Mouse (Mus musculus) spleen, adult 2 months (tissue): ENCODE data around the gene Vars. TPM values are rescaled to one million over a fixed set of nuclear protein-coding genes. Genes with fewer than 3 reads are reported as not detected.

Experiments
- DNase-seq, 2 experiments: peaks; one replicate each; pipeline versions ENCODE4 v3.0.0 to v3.0.0-alpha.2; 2012 to 2021; ENCODE audit warnings: low spot score in 2 of 2, low read depth in 1 of 2
- H3K27ac ChIP-seq: fragments of 200-500 bp; 2 replicates; pipeline ENCODE4 v1.5.1; 2012; ENCODE audit warnings: low read length, inconsistent platforms; ENCODE audit not compliant: insufficient read depth
- H3K27me3 ChIP-seq: fragments of 200-500 bp; 2 replicates; pipeline ENCODE4 v1.6.1; 2012; ENCODE audit warnings: mild to moderate bottlenecking, moderate library complexity, low read length, inconsistent platforms; ENCODE audit not compliant: control insufficient read depth, insufficient read depth
- H3K36me3 ChIP-seq: fragments of 200-500 bp; 2 replicates; pipeline ENCODE4 v1.6.1; 2012; ENCODE audit warnings: mild to moderate bottlenecking, low read length, inconsistent platforms; ENCODE audit not compliant: control insufficient read depth, insufficient read depth
- H3K4me1 ChIP-seq: fragments of 200-500 bp; 2 replicates; pipeline ENCODE4 v1.6.1; 2011; ENCODE audit warnings: inconsistent platforms; ENCODE audit not compliant: control insufficient read depth, insufficient read depth, insufficient read length
- H3K4me3 ChIP-seq: fragments of 200-500 bp; 2 replicates; pipeline ENCODE4 v1.5.1; 2011; ENCODE audit warnings: mild to moderate bottlenecking, inconsistent platforms; ENCODE audit not compliant: insufficient read depth, insufficient read length; ENCODE audit errors: extremely low read depth
- CTCF ChIP-seq: fragments of 200-500 bp; IDR thresholded peaks from 2 replicates; pipeline ENCODE4 v1.5.1; 2011; ENCODE audit warnings: mild to moderate bottlenecking, inconsistent platforms; ENCODE audit not compliant: insufficient read depth, insufficient read length, insufficient replicate concordance; ENCODE audit errors: extremely low read depth
- POLR2A ChIP-seq: fragments of 200-500 bp; IDR thresholded peaks from 2 replicates; pipeline ENCODE4 v1.6.1; 2011; ENCODE audit warnings: low read depth, low read length, inconsistent platforms
- WGBS: fragments of 180-500 bp; shearing (Covaris S2); methylation state at CpG from one replicate; pipeline ENCODE4 v1.1.7; 2018; 5-methylcytosine and 5-hydroxymethylcytosine counted together
- polyA plus RNA-seq: library from polyadenylated mRNA; depleted of rRNA; stranded (reverse); fragments of >200 nt; gene quantifications from 2 replicates; pipeline ENCODE4 v1.2.3, GENCODE M21; 2012

Vars gene
- polyA plus RNA-seq, 1 experiment = 489 TPM

GRCm38 (mm10) chr17:35016791-35017705, 16.3 kb downstream of the Vars start:
- WGBS = 70% methylated on average over 10 of the region's 10 CpGs
- no peak overlapping the region for H3K27ac ChIP-seq
- H3K36me3 ChIP-seq = peaks cover 42% of the 10 kb centered on the region
- DNase-seq = no peak
- no peak overlapping the region for H3K4me3 ChIP-seq
- peaks cover 13% of the 10 kb centered on the region for H3K4me1 ChIP-seq
- no peaks in the 10 kb centered on the region for H3K27me3 ChIP-seq
- no peak for TF ChIP-seq POLR2A
- no peak for TF ChIP-seq CTCF

- no peak for TF ChIP-seq CTCF
- TF ChIP-seq POLR2A = no peak
- H3K27ac ChIP-seq = no peak overlapping the region
- WGBS = 66% methylated on average over 14 of the region's 14 CpGs
- H3K36me3 ChIP-seq = peaks cover 36% of the 10 kb centered on the region
- H3K27me3 ChIP-seq = no peaks in the 10 kb centered on the region
- DNase-seq = no peak
- no peak overlapping the region for H3K4me3 ChIP-seq
- H3K4me1 ChIP-seq = peaks cover 13% of the 10 kb centered on the region
These were observed 16.9 kb downstream of the Vars start for GRCm38 (mm10) chr17:35017706-35018030.

GRCm38 (mm10) chr17:35018171-35018570, 17.4 kb downstream of the Vars start:
- no peak for DNase-seq
- Histone ChIP-seq H3K36me3 (peaks cover 31% of the 10 kb centered on the region), H3K27ac (no peak overlapping the region), H3K4me3 (no peak overlapping the region), H3K27me3 (no peaks in the 10 kb centered on the region), H3K4me1 (peaks cover 13% of the 10 kb centered on the region)
- 80% methylated on average over 3 of the region's 3 CpGs for WGBS
- TF ChIP-seq CTCF (no peak), POLR2A (no peak)

GRCm38 (mm10) chr17:35019894-35020293, 19.1 kb downstream of the Vars start:
- peaks cover 22% of the 10 kb centered on the region for H3K4me1 ChIP-seq

GRCm38 (mm10) chr17:35020551-35020950, 19.8 kb downstream of the Vars start:
- TF ChIP-seq CTCF (no peak), POLR2A (no peak)

More at GRCm38 (mm10) chr17:35019894-35020293, 19.1 kb downstream of the Vars start:
- DNase-seq = no peak
- Histone ChIP-seq H3K27me3 (no peaks in the 10 kb centered on the region), H3K27ac (no peak overlapping the region), H3K36me3 (peaks cover 15% of the 10 kb centered on the region), H3K4me3 (no peak overlapping the region)
- TF ChIP-seq CTCF (no peak), POLR2A (no peak)
- WGBS = 96% methylated on average over 11 of the region's 11 CpGs

GRCm38 (mm10) chr17:35021163-35021808, 20.5 kb downstream of the Vars start:
- Histone ChIP-seq H3K4me1 (peaks cover 20% of the 10 kb centered on the region), H3K27me3 (no peaks in the 10 kb centered on the region), H3K36me3 (peaks cover 1% of the 10 kb centered on the region), H3K4me3 (no peak overlapping the region), H3K27ac (peak overlapping the region; percentile 22; the same call in 1 of the 2 replicates)
- 30% methylated on average over 17 of the region's 17 CpGs for WGBS
- peak; percentile 48 to 81 for DNase-seq
- TF ChIP-seq POLR2A = no peak
- TF ChIP-seq CTCF = peak; percentile 98

More at GRCm38 (mm10) chr17:35020551-35020950, 19.8 kb downstream of the Vars start:
- WGBS = 93% methylated on average over 8 of the region's 8 CpGs
- no peak overlapping the region for H3K4me3 ChIP-seq
- peaks cover 23% of the 10 kb centered on the region for H3K4me1 ChIP-seq
- H3K27me3 ChIP-seq = no peaks in the 10 kb centered on the region
- H3K27ac ChIP-seq = no peak overlapping the region
- peaks cover 8% of the 10 kb centered on the region for H3K36me3 ChIP-seq
- no peak for DNase-seq
